9 mouse cellular contexts compared by ENCODE assay signal in genomic region chrX:136304295-136304694, GRCm38 (mm10). TPM values are rescaled to one million over a fixed set of nuclear protein-coding genes. Genes with fewer than 3 reads are reported as not detected.
DNase-seq lines count a peak whose midpoint lies in the region; ATAC-seq and TF ChIP-seq lines count a peak whose summit lies in the region.
"Had no signal": no experiment of that assay in that cellular context is flagged by ENCODE, and none has a peak within 500 bp of the region (broad histone marks: within the 10 kb centered on the region; RNA-seq: fewer than 3 reads in every experiment).

No protein-coding gene starts in this region.

- no peak overlapping the region for H3K4me3 ChIP-seq in heart, postnatal 0 days (ENCODE audit: low read depth, low read length)
- no peak overlapping the region for H3K4me3 ChIP-seq in heart, embryonic 12.5 days
- H3K4me3 ChIP-seq in kidney, postnatal 0 days (replicated peaks; ENCODE audit: low read depth, low read length): no peak overlapping the region
- no peak overlapping the region for H3K4me3 ChIP-seq in midbrain, postnatal 0 days (ENCODE audit: low read depth, low read length)
- H3K4me3 ChIP-seq: embryonic facial prominence, embryonic 12.5 days had no signal

- no peak overlapping the region for H3K27ac ChIP-seq in heart, postnatal 0 days (ENCODE audit: low read depth)
- H3K27ac ChIP-seq in heart, embryonic 12.5 days (ENCODE audit: poor library complexity, severe bottlenecking): no peak overlapping the region
- no peak overlapping the region for H3K27ac ChIP-seq in kidney, postnatal 0 days
- no peak overlapping the region for H3K27ac ChIP-seq in midbrain, postnatal 0 days (ENCODE audit: low read depth, low read length)
- H3K27ac ChIP-seq: embryonic facial prominence, embryonic 12.5 days had no signal

- no peaks in the 10 kb centered on the region for H3K9me3 ChIP-seq in heart, postnatal 0 days (replicated peaks; ENCODE audit: control insufficient read depth, low read length)
- no peaks in the 10 kb centered on the region for H3K9me3 ChIP-seq in heart, embryonic 12.5 days (replicated peaks)
- H3K9me3 ChIP-seq in kidney, postnatal 0 days (replicated peaks; ENCODE audit: low read length): no peaks in the 10 kb centered on the region
- no peaks in the 10 kb centered on the region for H3K9me3 ChIP-seq in midbrain, postnatal 0 days (ENCODE audit: low read length)
- H3K9me3 ChIP-seq: embryonic facial prominence, embryonic 12.5 days had no signal

- no peak for TF ChIP-seq EP300 in heart, postnatal 0 days (IDR thresholded peaks at IDR 0.05; ENCODE audit: low read depth)

- H3K27me3 ChIP-seq in heart, postnatal 0 days (ENCODE audit: control insufficient read depth, insufficient read depth, low read length): no peaks in the 10 kb centered on the region
- no peaks in the 10 kb centered on the region for H3K27me3 ChIP-seq in heart, embryonic 12.5 days (replicated peaks)
- no peaks in the 10 kb centered on the region for H3K27me3 ChIP-seq in kidney, postnatal 0 days (ENCODE audit: insufficient read depth, low read length)
- no peaks in the 10 kb centered on the region for H3K27me3 ChIP-seq in midbrain, postnatal 0 days (ENCODE audit: insufficient read depth, low read length)
- H3K27me3 ChIP-seq: embryonic facial prominence, embryonic 12.5 days had no signal

- TF ChIP-seq CTCF in heart, postnatal 0 days (IDR thresholded peaks at IDR 0.05; ENCODE audit: low read depth): peak; percentile 47
- peak; percentile 62 for TF ChIP-seq CTCF in kidney, postnatal 0 days (IDR thresholded peaks at IDR 0.05; ENCODE audit: low read depth)
- TF ChIP-seq CTCF in midbrain, postnatal 0 days (IDR thresholded peaks at IDR 0.05): peak; percentile 73

- ATAC-seq in heart, postnatal 0 days (ENCODE audit: insufficient read depth, low read depth): no peak
- no peak for ATAC-seq in heart, embryonic 12.5 days (ENCODE audit: insufficient number of reproducible peaks, low FRiP score)
- ATAC-seq in kidney, postnatal 0 days (replicated peaks; ENCODE audit: low FRiP score, low read depth): no peak
- ATAC-seq in midbrain, postnatal 0 days (ENCODE audit: low FRiP score): no peak

- H3K4me1 ChIP-seq in heart, postnatal 0 days (ENCODE audit: control insufficient read depth, insufficient read depth): no peaks in the 10 kb centered on the region
- H3K4me1 ChIP-seq in heart, embryonic 12.5 days (replicated peaks): no peaks in the 10 kb centered on the region
- no peaks in the 10 kb centered on the region for H3K4me1 ChIP-seq in kidney, postnatal 0 days (replicated peaks; ENCODE audit: insufficient read depth, low read length)
- no peaks in the 10 kb centered on the region for H3K4me1 ChIP-seq in midbrain, postnatal 0 days (ENCODE audit: insufficient read depth, low read length)
- H3K4me1 ChIP-seq: embryonic facial prominence, embryonic 12.5 days had no signal

- H3K4me2 ChIP-seq in heart, postnatal 0 days (ENCODE audit: low read depth, low read length): no peak overlapping the region
- no peak overlapping the region for H3K4me2 ChIP-seq in heart, embryonic 12.5 days
- no peak overlapping the region for H3K4me2 ChIP-seq in kidney, postnatal 0 days (ENCODE audit: low read length)
- no peak overlapping the region for H3K4me2 ChIP-seq in midbrain, postnatal 0 days (ENCODE audit: low read depth, low read length, poor library complexity, severe bottlenecking)
- H3K4me2 ChIP-seq: embryonic facial prominence, embryonic 12.5 days had no signal

- H3K36me3 ChIP-seq in heart, postnatal 0 days (replicated peaks; ENCODE audit: control insufficient read depth, insufficient read depth, low read length): no peaks in the 10 kb centered on the region
- no peaks in the 10 kb centered on the region for H3K36me3 ChIP-seq in heart, embryonic 12.5 days
- H3K36me3 ChIP-seq in kidney, postnatal 0 days (ENCODE audit: insufficient read depth, low read length): no peaks in the 10 kb centered on the region
- H3K36me3 ChIP-seq in midbrain, postnatal 0 days (ENCODE audit: insufficient read depth, low read length): no peaks in the 10 kb centered on the region
- H3K36me3 ChIP-seq: embryonic facial prominence, embryonic 12.5 days had no signal

- H3K9ac ChIP-seq in heart, postnatal 0 days (replicated peaks; ENCODE audit: low read depth, low read length): no peak overlapping the region
- H3K9ac ChIP-seq in heart, embryonic 12.5 days: no peak overlapping the region
- no peak overlapping the region for H3K9ac ChIP-seq in kidney, postnatal 0 days (ENCODE audit: low read depth, low read length)
- no peak overlapping the region for H3K9ac ChIP-seq in midbrain, postnatal 0 days (replicated peaks; ENCODE audit: low read length, poor library complexity, severe bottlenecking)
- H3K9ac ChIP-seq: embryonic facial prominence, embryonic 12.5 days had no signal

- DNase-seq in heart, postnatal 0 days (ENCODE audit: low spot score): no peak
- DNase-seq in urinary bladder, postnatal 14 days (ENCODE audit: low spot score): peak; percentile 38
- DNase-seq in urinary bladder, adult 2 months (ENCODE audit: low spot score): no peak
- DNase-seq in cerebellum, adult 9-11 months: peak; percentile 15
- peak; percentile 40 for DNase-seq in kidney, postnatal 0 days (ENCODE audit: low spot score)
- peak; percentile 40 for DNase-seq in midbrain, postnatal 0 days (ENCODE audit: low spot score)
- no peak for DNase-seq in urinary bladder, adult 18-20 months (ENCODE audit: low spot score in 2 of 2)

RNA-seq across cellular contexts. Expression of gene Bex3, which starts 34.2 kb away (rescaled TPM):
- total RNA-seq in heart, postnatal 0 days (2014; rRNA removed; ENCODE audit: low replicate concordance): 133 and 177 TPM in 2 replicates
- 276 and 298 TPM in 2 replicates for polyA plus RNA-seq in heart, postnatal 0 days (2015; fragmentation: Nextera tagmentation; extraction: Ambion mirVana)
- 661 and 676 TPM in 2 replicates for polyA plus RNA-seq in heart, embryonic 12.5 days (2016; fragmentation: Nextera tagmentation; extraction: Ambion mirVana)
- 90.1 and 103 TPM in 2 replicates for polyA plus RNA-seq in urinary bladder, adult 2 months (2012; rRNA removed)
- 430 and 466 TPM in 2 replicates for polyA plus RNA-seq in kidney, postnatal 0 days (2015; fragmentation: Nextera tagmentation; extraction: Ambion mirVana)
- 305 and 324 TPM in 2 replicates for total RNA-seq in midbrain, postnatal 0 days (2014; rRNA removed)
- polyA plus RNA-seq in midbrain, postnatal 0 days (2015; fragmentation: Nextera tagmentation; extraction: Ambion mirVana): 916 and 923 TPM in 2 replicates

RNA-seq across cellular contexts. Expression of gene Tceal9, which starts 59.4 kb away (rescaled TPM):
- 216 and 228 TPM in 2 replicates for total RNA-seq in heart, postnatal 0 days (2014; rRNA removed; ENCODE audit: low replicate concordance)
- 284 and 306 TPM in 2 replicates for polyA plus RNA-seq in heart, postnatal 0 days (2015; fragmentation: Nextera tagmentation; extraction: Ambion mirVana)
- polyA plus RNA-seq in heart, embryonic 12.5 days (2016; fragmentation: Nextera tagmentation; extraction: Ambion mirVana): 543 and 559 TPM in 2 replicates
- polyA plus RNA-seq in urinary bladder, adult 2 months (2012; rRNA removed): 165 TPM in 2 replicates
- 579 and 580 TPM in 2 replicates for polyA plus RNA-seq in kidney, postnatal 0 days (2015; fragmentation: Nextera tagmentation; extraction: Ambion mirVana)
- 71.2 and 131 TPM in 2 replicates for total RNA-seq in midbrain, postnatal 0 days (2014; rRNA removed)
- 253 and 259 TPM in 2 replicates for polyA plus RNA-seq in midbrain, postnatal 0 days (2015; fragmentation: Nextera tagmentation; extraction: Ambion mirVana)

Comparison
In these comparisons a context has a peak if more than half of its experiments do, and no peak if none do; other contexts are left out.
1. DNase-seq: peak in urinary bladder, postnatal 14 days (single experiment), cerebellum, adult 9-11 months (single experiment), kidney, postnatal 0 days (single experiment) and midbrain, postnatal 0 days (single experiment); none in heart, postnatal 0 days (single experiment), urinary bladder, adult 2 months (single experiment) and urinary bladder, adult 18-20 months (0 of 2).
2. Peak in every context shown above with its lines, with median percentiles within 50 percentile points of each other: CTCF ChIP-seq.